Mouse (Mus musculus): ENCODE results near the gene Gm20388. TPM values are rescaled to one million over a fixed set of nuclear protein-coding genes. Genes with fewer than 3 reads are reported as not detected.
"Not testable (repeated sequence)": the region's sequence is repeated elsewhere in the genome, so short reads cannot be mapped to it uniquely, and the experiment has no call there.

The Gm20388 gene
- polyA plus RNA-seq, 1 experiment from 2014 or later: 7.4 TPM

DNA sequence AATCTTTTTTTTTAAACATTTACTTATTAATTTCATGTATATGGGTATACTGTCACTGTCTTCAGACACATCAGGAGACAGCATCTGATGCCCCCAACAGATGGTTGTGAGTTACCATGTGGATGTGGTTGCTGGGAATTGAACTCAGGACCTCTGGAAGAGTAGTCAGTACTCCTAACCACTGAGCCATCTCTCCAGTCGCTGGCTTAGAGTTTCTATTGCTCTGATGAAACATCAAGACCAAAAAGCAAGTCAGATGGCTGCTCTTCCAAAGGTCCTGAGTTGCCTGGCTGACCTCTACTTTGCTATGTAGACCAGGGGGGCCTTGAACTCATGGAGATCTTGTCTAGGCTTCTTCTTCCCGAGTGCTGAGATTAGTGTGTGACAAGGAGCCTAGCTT, 3715.1 kb downstream of the Gm20388 start:
- Histone ChIP-seq H3K27ac (no peak overlapping the region), H3K4me1 (peaks cover 18% of the 10 kb centered on the region), H3K36me3 (no peaks in the 10 kb centered on the region), H3K4me3 (replicated peaks) (no peak overlapping the region), H3K27me3 (peaks cover 49% of the 10 kb centered on the region), H3K4me2 (no peak overlapping the region), H3K9ac (no peak overlapping the region), H3K9me3 (replicated peaks) (no peaks in the 10 kb centered on the region)
- ATAC-seq (replicated peaks; ENCODE audit: low FRiP score): no peak
- WGBS: 27% methylated on average over 2 of the region's 2 CpGs

DNA sequence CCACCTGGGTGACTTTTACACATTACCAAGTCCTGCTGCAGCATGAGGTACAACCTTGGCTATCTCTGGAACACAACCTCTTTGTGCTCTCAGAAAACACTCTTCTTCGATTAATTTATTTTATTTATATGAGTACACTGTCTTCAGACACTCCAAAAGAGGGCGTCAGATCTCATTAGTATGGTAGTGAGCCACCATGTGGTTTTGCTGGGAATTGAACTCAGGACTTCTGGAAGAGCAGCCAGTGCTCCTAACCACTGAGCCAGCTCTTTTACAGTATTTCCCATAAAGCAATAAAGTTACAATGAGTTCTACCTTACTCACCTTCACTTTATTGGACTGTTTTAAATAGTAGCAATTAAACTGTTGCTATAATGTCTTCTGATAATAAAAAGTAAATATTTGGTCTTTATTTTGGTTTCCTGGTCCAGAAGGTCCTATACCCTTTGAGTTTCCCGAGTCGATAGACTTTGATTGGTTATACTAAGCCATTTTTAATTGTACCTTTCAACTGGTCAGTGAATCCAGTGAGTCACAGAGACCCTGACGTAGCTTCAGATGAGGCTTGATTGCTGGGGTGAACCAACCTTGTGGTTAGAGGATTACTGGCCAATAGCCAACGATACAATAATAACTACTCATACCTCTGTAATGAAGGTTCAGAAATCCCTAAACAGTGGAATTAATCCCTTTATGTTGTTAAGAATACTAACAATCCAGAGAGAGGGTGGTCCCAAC, 3716.9 kb downstream of the Gm20388 start:
- 64% methylated on average over 6 of the region's 6 CpGs for WGBS
- no peaks in the 10 kb centered on the region for H3K36me3 ChIP-seq
- H3K4me1 ChIP-seq: peaks cover 25% of the 10 kb centered on the region
- H3K9me3 ChIP-seq (replicated peaks): no peaks in the 10 kb centered on the region
- no peak overlapping the region for H3K4me2 ChIP-seq
- no peak for ATAC-seq (replicated peaks; ENCODE audit: low FRiP score)
- H3K27ac ChIP-seq: no peak overlapping the region
- peaks cover 51% of the 10 kb centered on the region for H3K27me3 ChIP-seq
- no peak overlapping the region for H3K9ac ChIP-seq
- no peak overlapping the region for H3K4me3 ChIP-seq (replicated peaks)

DNA sequence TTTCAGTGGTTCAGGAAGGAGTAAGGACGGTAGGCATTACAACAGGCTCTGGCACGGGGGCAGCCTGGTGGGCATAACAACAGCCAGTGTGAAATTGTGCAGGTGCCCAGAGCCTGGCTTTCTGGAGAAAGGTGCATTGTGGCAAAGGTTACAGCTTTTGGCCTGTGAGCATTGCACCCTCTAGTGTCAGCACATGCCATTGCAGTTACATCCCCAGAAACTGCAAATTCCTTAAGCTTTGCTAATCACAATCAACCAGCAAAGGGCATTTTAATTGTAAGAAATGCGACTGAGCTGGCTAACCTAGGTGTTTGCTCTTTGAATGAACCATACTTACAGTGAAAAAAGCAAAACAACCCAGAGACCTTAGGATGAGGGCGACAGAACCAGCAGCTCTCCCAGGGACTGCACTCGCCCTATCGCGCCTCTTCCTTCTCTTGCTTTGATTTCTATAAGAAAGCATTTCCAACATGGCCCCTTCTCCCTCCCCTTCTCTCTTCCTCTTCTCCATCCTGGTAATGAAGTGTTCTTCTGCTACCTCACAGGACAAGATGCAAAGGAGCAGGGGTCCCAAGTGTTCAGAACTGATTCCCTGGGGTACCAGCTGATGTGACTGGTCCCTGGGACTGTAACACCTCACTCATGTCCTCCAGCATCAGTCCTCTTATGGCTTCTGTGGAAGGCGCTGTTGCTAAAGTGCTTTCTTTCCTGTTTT, 3717.8 kb downstream of the Gm20388 start:
- Histone ChIP-seq H3K4me2 (peak overlapping the region; percentile 70), H3K9ac (no peak overlapping the region), H3K4me1 (peaks cover 25% of the 10 kb centered on the region), H3K27me3 (peaks cover 51% of the 10 kb centered on the region), H3K27ac (no peak overlapping the region), H3K36me3 (no peaks in the 10 kb centered on the region), H3K4me3 (replicated peaks) (peak overlapping the region; percentile 36), H3K9me3 (replicated peaks) (no peaks in the 10 kb centered on the region)
- WGBS: 3% methylated on average over 8 of the region's 8 CpGs
- no peak for ATAC-seq (replicated peaks; ENCODE audit: low FRiP score)

DNA sequence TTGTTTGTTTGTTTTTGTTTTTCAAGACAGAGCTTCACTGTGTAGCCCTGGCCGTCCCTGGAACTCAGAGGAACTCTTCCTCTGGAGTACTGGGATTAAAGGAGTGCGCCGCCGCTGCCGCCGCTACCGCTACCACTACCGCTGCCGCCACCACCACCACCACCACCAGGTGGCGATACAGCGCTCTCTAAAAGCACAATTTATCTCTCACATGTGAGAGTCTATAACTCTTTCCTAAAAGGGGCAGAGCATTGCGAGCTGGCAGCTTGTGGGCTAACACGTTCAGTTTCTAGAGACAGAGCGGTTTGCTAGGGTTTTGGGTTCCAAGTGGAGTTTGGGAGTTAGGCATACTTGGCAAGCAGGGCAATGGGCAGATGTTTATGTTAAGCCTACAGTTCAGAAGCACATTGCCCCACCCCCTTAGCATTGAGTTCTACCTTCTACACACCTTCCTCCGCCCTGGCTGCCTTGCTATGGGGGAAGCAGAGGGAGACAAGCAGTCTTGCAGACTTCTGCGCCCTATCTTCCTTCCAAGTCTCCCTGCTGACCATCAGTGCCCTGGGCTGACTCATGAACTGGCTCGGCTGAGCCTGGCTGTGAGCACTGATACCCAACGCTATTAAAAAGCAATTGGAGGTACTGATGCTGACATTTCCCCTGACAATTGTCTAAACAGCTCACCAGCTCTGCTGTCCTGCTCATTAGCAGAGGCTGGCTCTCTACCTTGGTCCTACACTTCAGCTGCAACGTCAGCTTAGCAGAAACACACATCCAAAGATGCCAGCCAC, 3718.5 kb downstream of the Gm20388 start:
- 10% methylated on average over 19 of the region's 19 CpGs for WGBS
- H3K27ac ChIP-seq: no peak overlapping the region
- H3K4me1 ChIP-seq: peaks cover 25% of the 10 kb centered on the region
- peak overlapping the region; percentile 36 for H3K4me3 ChIP-seq (replicated peaks)
- ATAC-seq (replicated peaks; ENCODE audit: low FRiP score): 0 out of 2 replicates have a peak, but pooled peaks have one; percentile 47
- H3K27me3 ChIP-seq: peaks cover 51% of the 10 kb centered on the region
- no peaks in the 10 kb centered on the region for H3K36me3 ChIP-seq
- H3K9ac ChIP-seq: no peak overlapping the region
- H3K4me2 ChIP-seq: peak overlapping the region; percentile 70
- H3K9me3 ChIP-seq (replicated peaks): no peaks in the 10 kb centered on the region

DNA sequence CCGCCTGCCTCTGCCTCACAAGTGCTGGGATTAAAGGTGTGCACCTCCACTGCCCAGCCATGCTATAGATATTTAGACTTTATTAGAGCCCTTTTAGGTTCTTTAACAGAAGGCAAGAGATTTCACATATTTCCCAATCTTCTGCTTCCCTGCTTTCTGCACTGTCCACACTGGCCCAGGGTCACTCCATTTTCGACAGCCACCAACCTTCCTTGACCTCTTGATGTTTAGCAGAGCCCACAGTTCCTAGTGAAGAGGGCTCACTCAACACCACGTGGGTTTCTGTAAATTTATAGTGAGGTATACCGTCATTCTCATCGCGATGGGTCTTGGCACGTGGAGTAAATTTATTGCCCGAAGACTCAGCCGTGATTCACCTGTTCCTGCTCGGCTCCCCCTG, 3719.4 kb downstream of the Gm20388 start:
- Histone ChIP-seq H3K4me1 (peaks cover 25% of the 10 kb centered on the region), H3K27ac (no peak overlapping the region), H3K27me3 (peaks cover 42% of the 10 kb centered on the region), H3K36me3 (no peaks in the 10 kb centered on the region), H3K9ac (no peak overlapping the region), H3K9me3 (replicated peaks) (no peaks in the 10 kb centered on the region), H3K4me3 (replicated peaks) (0 out of 2 replicates have a peak overlapping the region, but pooled peaks have one; percentile 21), H3K4me2 (peak overlapping the region; percentile 46)
- 29% methylated on average over 10 of the region's 10 CpGs for WGBS
- ATAC-seq (replicated peaks; ENCODE audit: low FRiP score): no peak

DNA sequence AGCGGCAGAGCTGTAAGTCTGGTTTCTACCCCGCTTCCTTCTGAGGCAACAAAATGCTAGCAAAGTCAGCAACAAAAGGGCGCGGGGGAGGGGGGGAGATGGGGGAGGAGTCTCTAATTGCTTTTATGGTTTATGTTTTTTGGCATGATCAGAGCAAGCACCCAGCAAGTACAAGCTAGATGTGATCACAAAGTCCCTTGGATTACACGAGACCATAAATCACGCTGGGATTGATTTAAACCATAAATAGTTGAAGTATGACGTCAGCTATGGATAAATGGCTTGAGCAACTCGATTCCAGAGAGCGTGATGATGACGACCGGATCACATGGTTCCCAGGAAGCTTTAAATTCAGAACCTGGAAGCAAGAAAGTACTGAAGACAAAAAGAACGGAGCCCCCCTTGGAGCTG, 3720.2 kb downstream of the Gm20388 start:
- peak overlapping the region; percentile 46 for H3K4me2 ChIP-seq
- no peak overlapping the region for H3K27ac ChIP-seq
- no peaks in the 10 kb centered on the region for H3K9me3 ChIP-seq (replicated peaks)
- ATAC-seq (replicated peaks; ENCODE audit: low FRiP score): no peak
- peaks cover 25% of the 10 kb centered on the region for H3K4me1 ChIP-seq
- H3K9ac ChIP-seq: no peak overlapping the region
- H3K4me3 ChIP-seq (replicated peaks): peak overlapping the region; percentile 21
- WGBS: 26% methylated on average over 12 of the region's 12 CpGs
- peaks cover 36% of the 10 kb centered on the region for H3K27me3 ChIP-seq
- no peaks in the 10 kb centered on the region for H3K36me3 ChIP-seq

DNA sequence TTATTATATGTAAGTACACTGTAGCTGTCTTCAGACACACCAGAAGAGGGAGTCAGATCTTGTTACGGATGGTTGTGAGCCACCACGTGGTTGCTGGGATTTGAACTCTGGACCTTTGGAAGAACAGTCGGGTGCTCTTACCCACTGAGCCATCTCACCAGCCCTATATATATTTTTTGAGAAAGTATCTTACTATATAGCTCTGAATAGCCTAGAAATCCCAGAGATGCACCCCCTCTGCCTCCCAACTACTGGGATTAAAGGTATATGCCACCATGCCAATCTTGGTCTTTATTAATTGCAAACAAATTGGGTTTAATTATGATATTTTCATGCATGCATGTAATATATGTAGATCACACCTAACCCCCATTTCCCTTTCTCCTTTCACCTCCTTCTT, 3721.1 kb downstream of the Gm20388 start:
- 77% methylated on average over 3 of the region's 3 CpGs for WGBS
- not testable (repeated sequence) for H3K9me3 ChIP-seq (replicated peaks); ATAC-seq (replicated peaks; ENCODE audit: low FRiP score); H3K27ac ChIP-seq; H3K4me3 ChIP-seq (replicated peaks); H3K36me3 ChIP-seq; H3K4me2 ChIP-seq; H3K9ac ChIP-seq
- peaks cover 25% of the 10 kb centered on the region for H3K4me1 ChIP-seq
- peaks cover 32% of the 10 kb centered on the region for H3K27me3 ChIP-seq

DNA sequence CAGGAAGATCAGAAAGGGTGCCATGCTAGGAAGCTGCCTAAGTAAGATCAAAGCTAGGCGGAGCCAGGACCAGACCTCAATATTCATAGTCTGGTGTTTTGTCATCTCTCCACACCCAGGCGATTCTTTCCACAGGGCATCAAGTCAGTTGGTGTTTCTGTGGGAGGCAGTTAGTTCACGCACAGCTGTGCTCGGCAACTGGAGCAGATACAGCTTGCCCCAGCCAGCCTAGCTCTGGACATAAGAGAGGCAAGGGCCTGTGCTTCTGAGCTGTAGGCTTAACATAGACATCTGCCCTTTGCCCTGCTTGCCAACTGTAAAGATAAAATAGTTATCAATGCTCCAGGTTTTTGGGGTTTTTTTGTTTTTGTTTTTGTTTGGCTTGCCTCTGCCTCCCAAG, 3721.6 kb downstream of the Gm20388 start:
- H3K4me3 ChIP-seq (replicated peaks): no peak overlapping the region
- H3K9ac ChIP-seq: no peak overlapping the region
- WGBS: 67% methylated on average over 4 of the region's 4 CpGs

DNA sequence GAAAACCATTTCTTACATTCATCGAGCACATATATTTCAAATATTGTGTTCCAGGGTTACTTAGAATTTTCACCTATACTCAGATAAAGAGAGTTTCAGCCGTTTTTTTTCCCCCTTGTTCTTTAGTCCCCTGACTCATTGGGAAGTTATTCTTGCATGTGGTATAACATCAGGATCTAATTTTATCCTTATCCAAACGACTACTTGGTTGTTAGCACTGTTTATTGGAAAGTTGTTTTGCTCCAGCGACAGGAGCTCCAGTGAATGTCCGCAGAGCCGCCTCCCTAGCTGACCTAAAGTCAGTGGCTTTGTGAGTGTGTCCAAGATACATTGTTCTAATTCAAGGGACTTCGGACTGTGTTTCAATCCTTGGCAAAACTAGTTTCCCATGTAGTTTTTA, 3723.2 kb downstream of the Gm20388 start:
- no peaks in the 10 kb centered on the region for H3K36me3 ChIP-seq
- H3K4me2 ChIP-seq: no peak overlapping the region
- WGBS: 67% methylated on average over 7 of the region's 7 CpGs
- peaks cover 15% of the 10 kb centered on the region for H3K27me3 ChIP-seq
- H3K4me3 ChIP-seq (replicated peaks): no peak overlapping the region
- no peak overlapping the region for H3K9ac ChIP-seq
- H3K27ac ChIP-seq: 0 out of 2 replicates have a peak overlapping the region, but pooled peaks have one; percentile 1
- peaks cover 20% of the 10 kb centered on the region for H3K4me1 ChIP-seq
- no peaks in the 10 kb centered on the region for H3K9me3 ChIP-seq (replicated peaks)
- ATAC-seq (replicated peaks; ENCODE audit: low FRiP score): no peak

More for the DNA sequence above, 3721.6 kb downstream of the Gm20388 start:
- H3K27ac ChIP-seq: no peak overlapping the region
- no peak overlapping the region for H3K4me2 ChIP-seq
- no peaks in the 10 kb centered on the region for H3K9me3 ChIP-seq (replicated peaks)
- peaks cover 27% of the 10 kb centered on the region for H3K27me3 ChIP-seq
- H3K4me1 ChIP-seq: peaks cover 25% of the 10 kb centered on the region
- no peak for ATAC-seq (replicated peaks; ENCODE audit: low FRiP score)
- no peaks in the 10 kb centered on the region for H3K36me3 ChIP-seq

DNA sequence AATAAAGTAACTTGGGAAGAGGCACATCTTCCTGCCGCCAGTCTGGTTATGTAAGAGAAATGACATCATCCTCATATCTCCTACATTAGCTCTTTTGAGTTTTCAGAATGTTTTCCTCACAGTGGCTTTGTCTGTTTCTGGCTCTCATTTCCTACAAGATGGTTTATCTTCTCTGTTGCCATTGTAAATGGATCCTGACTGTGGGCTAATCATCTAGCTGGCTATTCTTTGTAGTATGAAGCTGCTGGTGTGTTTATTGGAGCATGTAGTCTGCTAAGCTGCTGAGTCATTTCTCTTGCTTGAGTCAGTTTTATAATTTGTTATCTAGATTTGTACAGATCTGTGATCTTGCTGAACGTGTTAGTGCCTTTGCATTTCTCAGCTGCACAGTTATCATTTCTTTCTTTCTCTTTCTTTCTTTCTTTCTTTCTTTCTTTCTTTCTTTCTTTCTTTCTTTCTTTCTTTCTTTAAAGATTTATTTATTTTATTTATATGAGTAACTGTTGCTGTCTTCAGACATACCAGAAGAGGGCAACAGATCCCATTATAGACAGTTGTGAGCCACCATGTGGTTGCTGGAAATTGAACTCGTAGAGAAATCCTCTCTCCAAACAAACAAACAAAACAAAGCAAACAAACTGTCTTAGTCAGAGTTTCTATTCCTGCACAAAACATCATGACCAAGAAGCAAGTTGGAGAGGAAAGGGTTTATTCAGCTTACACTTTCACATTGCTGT, 3723.9 kb downstream of the Gm20388 start:
- no peak overlapping the region for H3K9ac ChIP-seq
- 0 out of 2 replicates have a peak overlapping the region, but pooled peaks have one; percentile 1 for H3K27ac ChIP-seq
- peaks cover 12% of the 10 kb centered on the region for H3K4me1 ChIP-seq
- no peaks in the 10 kb centered on the region for H3K9me3 ChIP-seq (replicated peaks)
- 35% methylated on average over 3 of the region's 3 CpGs for WGBS
- ATAC-seq (replicated peaks; ENCODE audit: low FRiP score): no peak
- no peaks in the 10 kb centered on the region for H3K36me3 ChIP-seq
- no peak overlapping the region for H3K4me3 ChIP-seq (replicated peaks)
- H3K27me3 ChIP-seq: peaks cover 8% of the 10 kb centered on the region
- H3K4me2 ChIP-seq: no peak overlapping the region

DNA sequence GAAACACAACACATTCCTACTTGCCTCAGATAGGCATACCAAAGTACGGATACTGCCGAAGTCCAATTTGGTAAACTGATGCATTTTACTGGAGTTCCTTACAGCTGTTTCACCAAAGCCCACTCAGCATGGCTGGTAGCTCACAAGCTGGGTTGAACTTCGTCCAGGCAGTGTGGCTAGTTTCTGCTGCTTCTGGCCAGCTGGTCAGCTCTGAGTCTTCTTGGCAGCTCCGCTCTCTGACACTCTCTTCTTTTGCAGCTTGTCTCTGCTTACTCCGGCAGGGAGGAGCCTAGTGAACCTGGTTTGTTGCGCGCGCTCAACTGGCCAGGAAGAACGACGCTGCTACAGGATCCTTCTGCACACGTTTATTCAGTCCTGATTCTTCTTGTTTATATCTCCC, 3725.0 kb downstream of the Gm20388 start:
- Histone ChIP-seq H3K36me3 (no peaks in the 10 kb centered on the region), H3K4me1 (peaks cover 7% of the 10 kb centered on the region; the same call in 1 of the 2 replicates), H3K9me3 (replicated peaks) (no peaks in the 10 kb centered on the region), H3K4me3 (replicated peaks) (no peak overlapping the region), H3K9ac (no peak overlapping the region), H3K4me2 (no peak overlapping the region), H3K27me3 (0 out of 2 replicates have a peak, but pooled peaks cover 2% of the 10 kb centered on the region), H3K27ac (no peak overlapping the region)
- no peak for ATAC-seq (replicated peaks; ENCODE audit: low FRiP score)
- 74% methylated on average over 11 of the region's 11 CpGs for WGBS
